Mouse (Mus musculus) embryo, embryonic 11 days (tissue): Measurements from ENCODE around the gene Rps8.

Source experiments
- DNase-seq: peaks from one replicate; pipeline ENCODE4 v3.0.0-alpha.2; 2015

Gene Rps8

DNA sequence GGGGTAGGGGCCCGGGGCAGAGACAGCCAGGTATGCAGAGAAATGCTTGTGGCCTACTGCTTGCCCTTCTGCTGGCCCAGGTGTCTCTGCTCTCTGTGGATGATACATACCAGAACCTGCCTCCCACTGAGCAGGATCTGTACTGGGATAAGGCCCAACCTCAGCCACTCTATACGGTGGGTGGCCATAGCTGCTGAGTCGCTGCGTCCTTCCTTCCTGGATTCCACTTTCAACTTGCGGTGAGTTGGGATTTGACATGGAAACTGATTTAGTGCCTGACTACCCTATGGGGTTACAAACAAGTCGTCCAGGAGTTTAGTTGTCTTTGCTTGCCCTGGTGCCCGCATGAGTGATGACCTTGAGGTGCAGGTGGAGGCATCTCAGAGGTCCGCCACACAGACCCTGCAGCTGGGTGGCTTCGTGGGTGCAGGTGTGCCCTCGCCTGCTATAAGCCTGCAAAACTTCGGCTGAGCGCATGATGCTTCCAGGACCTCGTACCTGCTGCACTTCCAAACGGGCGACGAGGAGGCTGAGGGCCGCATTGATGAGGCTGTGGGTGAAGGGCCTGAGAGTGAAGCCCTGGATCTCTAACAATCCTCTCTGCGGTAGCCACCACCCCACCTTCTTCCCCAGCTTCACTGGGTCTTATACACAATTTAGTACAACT, 7.9 kb downstream of the Rps8 start:
- DNase-seq: no peak

DNA sequence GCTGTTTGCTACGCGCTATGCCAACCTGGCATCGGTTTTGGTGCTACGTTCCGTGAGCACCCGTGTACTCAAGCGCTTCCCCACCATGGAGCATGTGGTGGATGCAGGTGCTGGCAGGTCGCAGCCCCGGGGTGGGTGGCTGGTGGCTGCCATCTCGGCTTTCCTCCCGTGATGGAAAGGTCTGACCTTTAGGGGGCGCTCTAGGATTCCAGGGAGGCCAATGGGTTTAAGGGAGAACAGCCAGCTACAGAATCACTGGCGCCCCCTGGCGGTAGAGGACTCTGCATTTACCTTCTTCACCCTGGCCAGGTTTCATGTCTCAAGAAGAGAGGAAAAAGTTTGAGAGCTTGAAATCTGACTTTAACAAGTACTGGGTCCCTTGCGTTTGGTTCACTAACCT, 9.9 kb downstream of the Rps8 start:
- peak; percentile 86 for DNase-seq

DNA sequence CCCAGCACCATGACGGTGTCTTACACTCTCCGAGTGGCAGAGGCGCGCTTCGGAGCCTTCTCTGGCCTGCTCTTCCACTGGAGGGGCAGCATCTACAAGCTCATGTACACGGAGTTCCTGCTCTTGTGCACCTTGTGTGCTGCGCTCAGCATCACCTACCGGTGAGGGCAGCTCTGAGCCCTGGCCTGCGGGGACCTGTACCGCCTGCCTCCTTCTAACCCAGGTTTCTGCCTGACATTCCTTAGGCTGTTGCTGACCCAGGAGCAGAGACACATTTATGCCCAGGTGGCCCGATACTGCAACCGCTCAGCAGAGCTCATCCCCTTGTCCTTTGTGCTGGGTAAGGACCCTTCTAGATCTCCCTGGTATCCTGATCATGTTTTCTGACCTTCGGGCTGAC, 10.8 kb downstream of the Rps8 start:
- DNase-seq: no peak

DNA sequence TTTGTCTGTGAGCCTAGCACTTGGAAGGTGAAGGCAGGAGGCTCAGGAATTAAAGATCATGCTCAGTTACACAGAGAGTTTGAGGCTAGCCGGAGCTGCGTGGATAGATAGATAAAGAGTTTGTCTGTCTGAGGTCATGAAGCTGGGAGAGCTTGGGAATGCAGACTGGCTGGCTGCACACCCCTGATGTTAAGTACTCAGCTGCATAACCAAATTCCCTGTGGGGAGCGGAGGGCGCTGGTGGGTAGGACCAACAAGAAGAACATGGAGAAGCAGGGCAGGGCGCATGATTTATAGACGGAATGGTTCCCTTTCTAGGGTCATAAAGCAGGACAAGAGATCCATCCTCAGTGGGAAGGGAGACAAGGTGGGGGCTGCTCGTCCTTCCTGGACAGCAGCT, 13.0 kb downstream of the Rps8 start:
- no peak for DNase-seq

DNA sequence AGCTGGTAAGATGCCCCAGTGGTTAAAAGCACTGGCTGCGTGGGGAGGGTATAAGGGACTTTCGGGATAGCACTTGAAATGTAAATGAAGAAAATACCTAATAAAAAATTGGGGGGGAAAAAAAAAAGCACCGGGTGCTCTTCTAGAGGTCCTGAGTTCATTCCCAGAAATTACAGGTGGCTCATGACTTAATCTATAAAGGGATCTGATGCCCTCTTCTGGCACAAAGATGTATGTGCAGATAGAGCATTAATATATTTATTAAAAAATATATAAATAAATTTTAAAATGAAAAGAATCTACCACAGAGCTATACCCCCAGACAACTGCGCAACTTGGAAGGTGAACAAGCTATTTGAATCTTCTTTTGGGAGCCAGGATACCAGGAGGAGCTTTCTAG, 15.4 kb downstream of the Rps8 start:
- no peak for DNase-seq

GRCm38 (mm10) chr4:117139217-117139612, 16.8 kb downstream of the Rps8 start:
- DNase-seq: peak; percentile 63

DNA sequence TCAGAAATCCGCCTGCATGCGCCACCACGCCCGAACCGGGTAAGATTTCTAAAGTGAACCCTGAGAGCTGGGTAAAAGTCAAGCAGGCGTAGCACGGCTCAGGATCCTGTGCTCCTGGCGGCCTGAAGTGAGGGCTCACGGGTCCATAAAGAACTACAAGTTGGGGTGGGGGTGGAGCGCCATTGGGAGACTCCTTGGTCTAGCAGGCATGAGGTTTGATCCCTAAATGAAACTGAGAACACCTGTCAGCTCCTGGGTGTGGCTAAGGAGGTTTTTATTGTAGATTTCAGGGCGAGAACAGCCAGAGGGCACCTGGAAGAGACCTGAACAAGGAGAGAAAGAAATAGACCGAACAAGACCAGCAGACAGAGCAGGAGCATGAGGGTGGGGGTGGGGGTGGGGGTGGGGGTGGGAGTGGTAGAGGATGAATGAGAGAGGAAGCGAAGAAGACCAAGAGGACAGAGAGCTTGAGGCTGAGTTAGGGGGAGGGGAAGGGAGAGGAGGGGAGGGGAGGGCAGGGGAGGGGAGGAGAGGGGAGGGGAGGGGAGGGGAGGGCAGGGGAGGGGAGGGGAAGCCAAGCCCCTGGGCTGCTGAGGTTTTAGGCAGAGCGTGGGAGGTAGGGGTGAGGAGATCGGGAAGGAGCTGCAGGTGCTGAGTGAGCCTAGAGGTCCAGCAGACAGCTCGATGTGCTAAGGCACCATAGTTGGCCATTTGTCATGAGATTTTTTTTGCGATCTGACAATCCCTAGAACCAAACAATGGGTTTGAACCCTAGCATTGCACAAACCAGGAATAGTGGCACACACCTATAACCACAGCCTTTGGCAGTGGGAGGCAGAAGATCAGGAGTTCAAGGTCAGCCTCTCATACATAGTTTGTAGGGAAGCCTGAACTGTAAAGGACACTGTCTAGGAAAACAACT, 17.5 kb downstream of the Rps8 start:
- no peak for DNase-seq

DNA sequence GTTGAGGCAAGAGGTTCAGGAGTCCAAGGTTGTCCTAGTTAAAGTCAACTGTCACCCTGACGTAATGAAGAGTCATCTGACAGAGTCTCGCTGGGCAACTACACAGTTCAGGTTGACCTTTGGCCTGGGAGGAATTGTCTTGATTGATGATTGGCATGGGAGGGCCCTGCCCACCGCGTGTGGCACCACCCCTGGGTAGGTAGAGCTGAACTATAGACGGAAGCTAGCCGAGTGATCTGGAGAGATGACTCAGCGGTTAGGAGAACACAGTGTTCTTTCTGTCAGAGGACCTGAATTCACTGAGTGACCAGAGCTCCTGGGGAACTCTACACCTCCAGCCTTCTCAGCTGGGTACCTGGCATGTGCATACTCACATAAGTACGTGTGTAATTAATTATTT, 20.0 kb downstream of the Rps8 start:
- DNase-seq: no peak

- no peak for DNase-seq
Measured at GRCm38 (mm10) chr4:117134601-117134995, 21.4 kb downstream of the Rps8 start.

GRCm38 (mm10) chr4:117133817-117134600, 22.0 kb downstream of the Rps8 start, which contains the start of gene Plk3:
Gene Plk3 (minus strand): TSS chr4:117133963.
- DNase-seq: peak; percentile 97

DNA sequence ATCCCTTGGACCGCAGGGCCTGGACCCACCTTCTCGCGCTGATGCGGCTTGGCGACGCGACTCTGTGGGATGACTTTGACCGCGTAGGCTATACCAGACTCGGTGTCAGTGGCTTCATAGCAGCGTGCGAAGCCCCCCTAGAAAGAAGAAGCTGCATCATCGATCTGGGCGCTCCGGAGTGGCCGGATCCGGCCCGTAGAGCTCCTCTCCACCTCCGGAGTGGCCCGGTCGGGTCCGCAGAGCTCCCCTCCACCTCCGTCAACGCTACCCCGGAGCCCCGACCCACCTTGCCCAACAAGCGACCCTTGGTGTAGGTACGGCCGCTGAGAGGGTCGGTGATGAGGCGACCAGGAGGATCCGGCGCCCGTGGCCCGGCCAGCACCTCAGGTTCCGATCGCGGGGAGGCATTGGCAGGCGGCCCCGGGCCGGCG, 22.7 kb downstream of the Rps8 start:
- DNase-seq: no peak

DNA sequence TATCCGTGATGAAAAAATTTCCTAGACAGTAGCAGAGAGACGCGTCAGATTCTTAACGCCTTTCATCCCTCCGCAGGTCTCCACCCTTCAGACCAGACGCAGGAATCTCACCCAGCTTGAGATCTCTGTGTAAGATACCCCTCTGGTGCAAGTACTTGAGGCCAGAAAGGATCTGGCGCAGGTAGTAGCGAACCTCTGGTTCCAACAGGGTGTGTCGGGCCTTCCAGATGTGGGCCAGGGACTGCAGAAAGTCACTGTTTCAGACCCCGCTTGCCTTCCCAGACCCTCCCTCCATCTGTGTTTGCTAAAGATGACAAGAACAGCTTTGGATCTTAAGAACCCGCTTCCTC, 23.3 kb downstream of the Rps8 start:
- DNase-seq: no peak

DNA sequence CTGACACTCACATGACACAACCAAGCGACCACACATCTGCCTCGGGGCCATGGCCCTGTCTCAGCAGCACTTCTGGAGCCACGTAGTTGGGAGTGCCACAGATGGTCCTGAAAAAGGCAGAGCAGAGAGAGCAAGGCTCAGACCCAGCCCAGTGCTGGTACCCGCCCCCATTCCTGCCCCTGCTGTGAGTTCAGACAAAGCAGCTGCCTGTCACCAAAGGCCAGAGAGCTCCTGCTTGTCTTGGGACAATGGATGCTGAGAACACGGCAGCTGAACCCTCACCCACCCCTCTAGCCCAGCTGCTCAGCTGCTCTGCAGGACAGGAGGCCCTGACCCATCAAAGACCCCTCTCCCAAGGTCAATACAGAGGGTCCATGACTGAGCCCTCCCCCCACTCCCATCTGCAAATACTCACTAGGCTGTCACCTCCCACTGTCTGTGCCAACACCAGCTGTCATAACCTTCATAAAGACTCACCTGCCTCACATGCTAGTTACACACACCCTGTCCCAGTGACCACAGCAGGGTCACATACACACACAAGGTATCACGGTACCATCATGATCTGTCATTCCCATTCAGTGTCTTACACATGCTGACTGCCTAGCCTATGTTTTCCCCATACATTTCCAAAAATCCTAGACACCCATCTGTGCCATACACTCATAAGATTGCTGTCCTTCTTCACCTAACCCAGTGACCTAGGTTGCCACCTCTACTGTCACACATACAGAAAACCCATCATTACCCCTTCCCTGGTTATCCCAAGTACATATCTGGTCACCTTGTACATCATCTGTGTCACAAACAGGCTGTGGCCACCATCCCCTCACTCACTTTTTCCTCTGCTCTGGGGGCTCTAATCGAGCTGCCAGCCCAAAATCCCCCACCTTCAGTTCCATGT, 23.9 kb downstream of the Rps8 start:
- DNase-seq: peak; percentile 82

- DNase-seq: no peak
Measured at GRCm38 (mm10) chr4:117131198-117131597, 24.8 kb downstream of the Rps8 start.

- no peak for DNase-seq
Measured at GRCm38 (mm10) chr4:117130790-117131189, 25.3 kb downstream of the Rps8 start.

- DNase-seq: no peak
Measured at GRCm38 (mm10) chr4:117127991-117128686, 27.9 kb downstream of the Rps8 start.

DNA sequence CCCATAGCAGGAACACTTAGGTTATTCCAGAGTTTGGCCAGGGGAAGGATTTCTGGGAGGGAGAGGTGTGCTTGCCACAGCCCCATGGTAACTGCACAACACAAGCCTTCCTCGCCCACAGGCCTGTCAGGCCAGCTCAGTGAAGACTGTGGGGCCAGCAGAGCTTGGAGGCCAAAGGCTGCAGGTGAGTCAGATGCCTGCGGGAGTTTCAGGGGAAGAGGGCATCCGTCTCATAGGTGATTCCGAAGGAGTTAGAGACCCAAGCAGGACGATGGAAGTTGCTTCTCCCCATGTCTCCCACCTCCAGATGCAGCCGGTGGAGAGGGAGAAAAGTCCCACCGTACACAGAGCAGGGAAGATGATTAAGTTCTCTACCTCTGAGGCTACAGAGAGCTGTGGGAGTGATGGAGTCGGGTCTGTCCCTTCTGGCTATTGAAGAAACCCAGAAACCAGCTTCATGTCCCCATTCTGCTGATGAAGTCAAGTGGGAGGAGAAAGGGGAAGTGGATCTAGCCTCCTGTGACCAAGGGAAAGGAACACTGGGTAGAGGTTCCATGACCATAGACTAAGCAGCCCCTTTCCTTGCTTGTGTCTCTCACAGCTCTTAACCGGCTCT, 29.3 kb downstream of the Rps8 start, which contains the start of gene Tctex1d4:
TSS of gene Tctex1d4 (plus strand) at position 120 of the 616 bp plus-strand sequence.
- no peak for DNase-seq

DNA sequence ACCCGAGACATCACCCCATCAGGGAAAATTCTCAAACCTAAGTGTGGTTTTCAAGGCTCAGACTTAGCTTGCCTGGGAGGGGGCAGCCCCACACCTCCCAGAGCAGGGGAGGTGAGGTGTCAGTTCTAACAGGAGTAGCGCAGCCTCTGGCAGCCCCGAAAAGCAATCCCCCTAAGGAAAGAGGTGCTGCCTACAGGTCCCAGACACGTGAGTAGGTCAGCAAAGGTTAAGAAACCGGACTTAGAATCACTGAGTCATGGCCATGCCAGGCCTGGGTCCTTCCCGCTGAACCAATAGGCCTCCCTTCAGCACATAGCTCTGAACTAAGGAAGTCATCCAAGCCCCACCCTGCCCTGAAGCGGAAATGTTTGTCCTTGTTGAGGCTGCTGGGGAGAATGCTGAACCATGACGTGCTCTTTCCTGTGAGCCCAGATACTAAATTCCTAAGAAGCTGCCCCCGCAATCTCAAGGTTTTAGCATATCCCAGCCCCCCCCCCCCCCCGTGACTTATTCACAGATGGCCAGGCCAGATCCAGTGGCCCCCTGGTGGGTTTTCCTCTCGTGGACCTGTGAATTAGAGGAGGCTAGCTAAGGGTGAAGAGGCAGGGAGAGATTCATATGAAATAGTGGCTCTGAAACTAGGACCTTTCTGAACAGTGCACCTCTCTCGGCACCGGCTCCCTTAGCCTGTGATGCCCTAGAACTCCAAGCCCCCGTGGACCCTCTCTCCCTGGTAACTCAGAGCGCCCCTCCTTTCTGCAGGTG, 30.0 kb downstream of the Rps8 start:
- DNase-seq: peak; percentile 55

DNA sequence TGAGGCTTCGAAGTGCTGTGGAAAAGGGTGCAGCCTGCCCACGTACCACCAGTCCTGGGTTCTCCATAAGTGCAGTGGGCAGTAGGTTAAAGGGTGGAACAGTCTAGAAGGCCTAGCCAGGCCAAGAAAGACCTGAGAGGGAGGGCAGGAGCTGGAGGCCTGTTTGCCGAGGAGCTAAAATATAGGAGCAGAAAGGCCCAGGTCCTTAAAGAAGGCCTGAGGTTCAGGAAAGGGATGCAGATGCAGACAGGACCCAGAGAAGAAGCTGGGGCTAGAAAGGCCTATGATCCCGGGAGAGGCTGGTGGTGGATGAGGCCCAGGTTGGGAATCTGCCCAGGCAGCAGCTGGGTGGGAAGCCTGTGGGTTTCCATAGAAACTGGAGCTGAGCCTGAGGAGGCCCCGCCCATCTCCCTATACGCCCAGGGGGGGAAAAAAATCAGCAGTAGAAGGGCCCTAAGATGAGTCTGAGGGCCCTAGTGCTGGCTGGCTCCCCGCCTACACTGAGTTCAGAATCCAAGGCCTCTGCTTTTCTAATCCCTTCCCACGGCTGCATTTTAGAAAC, 30.6 kb downstream of the Rps8 start, which contains the start of gene Btbd19:
TSS of gene Btbd19 (minus strand) at position 378 of the 562 bp plus-strand sequence.
- peak; percentile 70 for DNase-seq
